Mouse (Mus musculus): ENCODE data around the gene Ahsg.

Gene Ahsg

GRCm38 (mm10) chr16:22888835-22889234 is 2.2 kb upstream of the Ahsg start:
- no peak for DNase-seq

DNA sequence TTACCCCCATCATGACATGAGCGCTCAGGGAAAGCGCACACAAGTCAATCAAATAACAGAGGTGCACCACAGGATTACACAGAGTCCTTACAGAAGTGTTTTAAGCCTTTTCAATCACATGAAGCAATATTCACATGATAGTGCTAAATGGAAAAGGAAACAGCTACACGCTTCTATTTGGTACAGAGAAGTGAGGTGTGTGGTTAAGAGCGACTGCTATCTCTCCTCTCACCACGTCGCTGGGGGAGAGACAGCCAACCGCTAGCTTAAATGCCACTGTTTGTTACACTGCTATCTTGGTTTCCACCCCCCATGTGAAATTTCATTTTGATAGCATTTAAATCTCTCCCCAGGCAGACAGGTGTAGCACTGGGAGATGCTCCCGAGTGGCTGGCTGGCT is 1.4 kb upstream of the Ahsg start:
- DNase-seq = no peak

- no peak for DNase-seq
Observed at GRCm38 (mm10) chr16:22891733-22892154, 667 bp downstream of the Ahsg start.

DNA sequence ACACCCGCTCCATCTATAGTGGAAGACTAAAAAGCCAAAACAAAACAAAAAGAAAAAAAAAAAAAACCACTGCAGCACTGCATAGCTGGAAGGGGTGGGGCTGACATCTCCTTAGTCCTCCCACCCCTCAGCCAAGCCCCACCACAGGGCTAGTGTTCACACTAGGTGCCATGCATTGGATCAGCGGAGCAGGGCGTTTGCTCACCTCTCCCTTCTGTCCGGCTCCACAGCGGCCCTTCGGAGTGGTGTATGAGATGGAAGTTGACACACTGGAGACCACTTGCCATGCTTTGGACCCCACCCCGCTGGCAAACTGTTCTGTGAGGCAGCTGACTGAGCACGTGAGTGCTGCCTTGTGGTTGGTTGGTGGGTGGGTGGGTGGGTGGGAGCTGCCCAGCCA is 3.0 kb downstream of the Ahsg start:
- DNase-seq = no peak

DNA sequence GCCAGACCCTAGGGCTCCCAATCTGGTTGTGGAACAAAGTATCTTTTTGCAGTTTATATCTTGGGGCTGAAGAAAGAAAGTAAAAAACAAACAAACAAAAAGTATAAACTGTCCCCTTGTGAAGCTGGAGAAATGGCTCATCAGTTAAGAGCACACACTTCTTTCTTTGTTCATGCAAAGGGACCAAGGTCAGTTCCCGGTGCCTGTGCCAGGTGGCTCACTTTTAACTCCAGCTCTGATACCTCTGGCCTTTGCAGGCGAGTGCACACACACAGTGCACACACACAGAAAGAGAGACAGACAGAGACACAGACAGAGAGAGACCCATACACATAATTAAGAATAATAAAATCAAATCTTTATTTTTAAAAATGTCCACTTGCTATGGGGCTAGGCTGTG is 5.5 kb downstream of the Ahsg start:
- no peak for DNase-seq

DNA sequence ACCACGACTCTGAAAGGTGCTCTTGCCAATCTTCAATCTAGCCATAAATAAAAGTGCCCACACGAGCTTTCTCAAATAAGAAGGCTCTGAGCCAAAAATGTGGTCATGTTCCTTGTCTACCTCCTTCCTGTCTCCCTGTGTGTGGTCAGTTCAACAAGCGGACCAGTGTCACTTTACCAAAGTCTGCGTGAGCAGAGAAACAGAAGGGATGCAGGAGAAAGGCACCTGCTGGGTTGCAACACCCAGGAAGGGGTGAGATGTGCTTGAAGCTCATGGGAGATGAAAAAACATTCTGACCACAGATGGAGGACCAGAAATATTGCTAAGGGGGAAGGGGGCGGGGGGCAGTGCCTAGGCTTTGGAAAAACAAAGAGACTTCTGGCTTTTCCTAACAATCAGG is 8.3 kb downstream of the Ahsg start:
- no peak for DNase-seq

- no peak for DNase-seq
Observed at GRCm38 (mm10) chr16:22899866-22900570, 8.9 kb downstream of the Ahsg start.

- no peak for DNase-seq
Observed at GRCm38 (mm10) chr16:22901326-22901725, 10.2 kb downstream of the Ahsg start.

- DNase-seq = no peak
Observed at GRCm38 (mm10) chr16:22909290-22909689, 18.2 kb downstream of the Ahsg start.

DNA sequence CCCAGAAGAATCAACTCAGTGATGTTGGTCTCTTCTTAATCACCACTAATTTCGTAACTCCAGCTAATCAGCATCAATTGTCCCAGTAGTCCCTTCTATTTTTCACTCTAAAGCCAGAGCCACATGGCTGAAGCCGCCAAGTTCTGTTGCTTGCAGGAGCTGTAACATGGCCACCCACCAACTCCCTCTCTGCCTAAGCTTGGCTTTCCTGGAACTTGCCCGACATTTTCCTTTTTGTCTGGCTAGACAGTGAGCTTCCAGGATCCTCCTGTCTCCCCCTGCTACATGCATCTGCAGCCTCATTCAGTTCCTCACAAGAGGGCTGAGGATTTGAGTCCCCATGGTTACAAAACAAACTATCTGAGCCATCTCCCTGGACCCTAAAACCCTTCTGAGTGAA is 20.9 kb downstream of the Ahsg start:
- DNase-seq = no peak

DNA sequence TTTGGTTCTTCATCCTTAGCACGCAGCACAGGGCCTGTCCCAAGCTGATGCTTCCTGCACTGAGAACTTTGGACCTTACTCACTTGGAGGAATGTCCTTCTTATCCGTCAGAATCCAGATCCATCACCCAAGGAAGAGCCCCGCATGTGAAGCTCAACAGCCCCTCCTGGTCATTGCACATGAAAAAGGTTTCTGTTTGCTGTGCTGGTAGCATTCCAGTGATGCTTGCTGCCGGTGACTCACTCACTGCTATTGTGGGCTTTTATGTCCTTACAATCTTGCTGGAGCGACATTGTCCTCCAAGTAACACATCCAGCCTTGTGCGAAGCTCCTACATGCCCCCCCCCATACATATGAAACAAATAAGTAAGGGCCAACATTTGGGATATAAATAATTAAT is 21.8 kb downstream of the Ahsg start:
- DNase-seq = no peak

GRCm38 (mm10) chr16:22914276-22914675 is 23.2 kb downstream of the Ahsg start:
- DNase-seq = no peak

- DNase-seq = no peak
Observed at GRCm38 (mm10) chr16:22918034-22918433, 27.0 kb downstream of the Ahsg start, which contains the start of gene Fetub. Fetub (plus strand) TSS chr16:22918334.

- no peak for DNase-seq
Observed at GRCm38 (mm10) chr16:22918664-22919312, 27.7 kb downstream of the Ahsg start.

- DNase-seq = peak; percentile 24
Observed at GRCm38 (mm10) chr16:22919971-22920854, 29.1 kb downstream of the Ahsg start.

DNA sequence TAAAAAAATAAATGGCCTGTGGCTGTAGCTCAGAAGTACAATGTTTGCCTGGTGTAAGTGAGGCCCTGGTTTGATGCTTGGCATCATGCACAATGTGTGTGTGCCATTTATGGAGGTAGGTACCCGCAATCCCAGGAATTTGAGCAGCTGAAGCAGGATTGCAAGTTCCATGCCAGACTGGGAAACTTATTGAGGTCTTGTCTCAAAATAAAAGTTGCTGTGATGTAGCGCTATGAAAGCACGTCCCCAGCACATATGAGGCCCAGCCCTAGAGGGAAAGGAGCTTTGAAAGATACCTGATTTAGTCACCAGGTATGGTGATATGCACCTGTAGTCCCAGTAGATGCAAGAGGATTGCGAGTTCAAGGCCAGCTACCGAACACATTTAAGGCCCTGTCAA is 30.7 kb downstream of the Ahsg start:
- DNase-seq = no peak

- DNase-seq = no peak
Observed at GRCm38 (mm10) chr16:22922433-22922832, 31.4 kb downstream of the Ahsg start.

DNA sequence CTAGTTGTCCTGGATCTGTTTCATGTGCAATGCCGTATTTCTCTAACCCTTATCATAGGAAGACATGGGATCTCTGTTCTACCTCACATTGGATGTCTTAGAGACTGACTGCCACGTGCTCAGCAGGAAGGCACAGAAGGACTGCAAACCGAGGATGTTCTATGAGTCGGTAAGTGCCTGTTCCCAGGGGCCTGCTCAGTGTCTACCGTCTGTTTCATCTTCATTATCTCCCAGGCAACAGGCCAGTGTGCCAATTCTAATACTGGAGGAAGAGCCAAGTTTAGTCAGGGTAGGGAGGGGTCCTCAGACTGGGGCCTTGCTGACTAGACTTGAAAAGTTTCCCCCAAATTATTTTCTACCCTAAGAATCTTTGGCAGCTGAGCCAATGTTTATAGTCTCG is 38.5 kb downstream of the Ahsg start:
- DNase-seq = no peak

- no peak for DNase-seq
Observed at GRCm38 (mm10) chr16:22931431-22932200, 40.5 kb downstream of the Ahsg start.

- no peak for DNase-seq
Observed at GRCm38 (mm10) chr16:22937631-22938030, 46.6 kb downstream of the Ahsg start.

DNA sequence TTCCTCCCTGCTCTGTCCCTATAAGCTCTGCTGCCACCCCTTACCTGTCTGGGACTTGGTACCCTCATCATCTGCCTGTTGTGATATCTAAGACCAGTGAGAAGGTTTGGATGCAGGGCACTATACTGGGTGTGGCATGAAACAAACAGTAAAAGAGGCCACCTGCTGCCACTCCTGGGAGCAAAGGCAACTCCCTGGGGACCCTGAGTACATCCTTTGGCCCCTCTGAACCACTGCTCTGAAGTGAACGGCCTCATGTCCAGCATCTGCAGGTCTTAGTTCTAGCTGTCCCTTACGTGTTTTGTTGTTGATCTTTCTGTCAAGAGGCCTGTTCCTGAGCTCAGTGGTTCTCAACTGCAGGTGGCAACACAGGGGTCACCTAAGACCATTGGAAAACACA is 47.5 kb downstream of the Ahsg start:
- DNase-seq = no peak

DNA sequence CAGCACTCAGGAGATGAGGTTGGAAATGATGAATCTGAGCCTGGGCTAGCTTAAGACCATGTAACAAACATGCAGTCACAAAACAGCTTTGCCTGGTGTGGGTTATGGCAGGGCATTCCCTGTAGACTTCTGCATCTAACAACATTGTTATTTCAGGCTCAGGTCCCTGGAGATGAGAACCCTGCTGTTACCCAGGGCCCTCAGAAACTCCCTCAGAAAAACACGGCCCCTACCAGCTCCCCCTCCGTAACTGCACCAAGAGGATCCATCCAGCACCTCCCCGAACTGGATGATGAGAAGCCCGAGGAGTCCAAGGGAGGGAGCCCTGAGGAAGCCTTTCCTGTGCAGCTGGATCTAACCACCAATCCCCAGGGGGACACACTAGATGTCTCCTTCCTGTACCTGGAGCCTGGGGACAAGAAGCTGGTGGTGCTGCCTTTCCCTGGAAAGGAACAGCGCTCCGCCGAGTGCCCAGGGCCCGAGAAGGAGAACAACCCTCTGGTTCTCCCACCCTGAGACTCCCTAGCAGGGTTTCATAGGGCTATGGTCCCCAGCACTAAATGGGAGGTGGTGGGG is 48.1 kb downstream of the Ahsg start:
- no peak for DNase-seq
